Mouse (Mus musculus): Measurements from ENCODE around the gene Nptx1. TPM values are rescaled to one million over a fixed set of nuclear protein-coding genes. Genes with fewer than 3 reads are reported as not detected.

Gene Nptx1
- total RNA-seq, 2 experiments from 2014 or later = 0.05 TPM

DNA sequence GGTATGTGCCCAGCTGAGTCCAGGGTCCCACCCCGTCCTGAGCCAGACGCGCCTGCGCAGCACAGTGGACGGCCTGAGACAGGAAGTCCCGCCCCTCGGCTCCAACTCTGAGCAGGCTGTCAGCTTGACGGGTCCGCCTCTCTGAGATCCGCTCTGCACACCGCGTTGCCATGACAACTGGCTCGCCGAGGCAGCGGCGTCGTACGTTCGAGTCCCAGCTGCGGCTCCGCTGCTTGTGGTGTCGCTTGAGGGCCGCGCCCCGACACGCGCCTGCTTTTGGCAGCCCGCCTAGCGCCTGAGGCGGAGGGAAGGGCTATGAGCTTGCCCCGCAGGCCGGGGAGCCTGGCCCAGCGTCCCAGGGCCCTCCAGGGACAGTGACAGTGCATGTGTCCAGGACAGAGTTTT is 23.0 kb downstream of the Nptx1 start:
- DNase-seq (ENCODE audit: low spot score) = peak; percentile 76

DNA sequence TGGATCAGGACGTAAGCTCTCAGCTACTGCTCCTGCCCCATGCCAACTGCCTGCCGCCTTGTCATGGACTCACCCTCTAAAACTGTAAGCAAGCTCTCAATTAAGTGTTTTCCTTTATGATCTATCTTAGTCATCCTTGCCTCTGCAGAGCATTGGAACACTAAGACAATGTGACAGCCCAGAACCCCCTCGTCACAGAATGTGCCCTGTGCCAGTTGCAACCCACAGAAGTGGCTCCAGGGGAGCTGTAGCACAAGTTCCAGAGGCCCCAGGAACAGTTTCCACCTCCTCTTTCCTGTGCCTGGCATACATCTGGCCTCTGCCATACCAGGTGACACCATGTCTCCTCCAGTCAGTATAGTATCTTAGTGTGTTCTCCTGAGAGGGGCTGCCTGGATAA is 24.2 kb downstream of the Nptx1 start:
- no peak for DNase-seq (ENCODE audit: low spot score)

- DNase-seq (ENCODE audit: low spot score) = no peak
These were observed 24.8 kb downstream of the Nptx1 start for GRCm38 (mm10) chr11:119522779-119523178.

DNA sequence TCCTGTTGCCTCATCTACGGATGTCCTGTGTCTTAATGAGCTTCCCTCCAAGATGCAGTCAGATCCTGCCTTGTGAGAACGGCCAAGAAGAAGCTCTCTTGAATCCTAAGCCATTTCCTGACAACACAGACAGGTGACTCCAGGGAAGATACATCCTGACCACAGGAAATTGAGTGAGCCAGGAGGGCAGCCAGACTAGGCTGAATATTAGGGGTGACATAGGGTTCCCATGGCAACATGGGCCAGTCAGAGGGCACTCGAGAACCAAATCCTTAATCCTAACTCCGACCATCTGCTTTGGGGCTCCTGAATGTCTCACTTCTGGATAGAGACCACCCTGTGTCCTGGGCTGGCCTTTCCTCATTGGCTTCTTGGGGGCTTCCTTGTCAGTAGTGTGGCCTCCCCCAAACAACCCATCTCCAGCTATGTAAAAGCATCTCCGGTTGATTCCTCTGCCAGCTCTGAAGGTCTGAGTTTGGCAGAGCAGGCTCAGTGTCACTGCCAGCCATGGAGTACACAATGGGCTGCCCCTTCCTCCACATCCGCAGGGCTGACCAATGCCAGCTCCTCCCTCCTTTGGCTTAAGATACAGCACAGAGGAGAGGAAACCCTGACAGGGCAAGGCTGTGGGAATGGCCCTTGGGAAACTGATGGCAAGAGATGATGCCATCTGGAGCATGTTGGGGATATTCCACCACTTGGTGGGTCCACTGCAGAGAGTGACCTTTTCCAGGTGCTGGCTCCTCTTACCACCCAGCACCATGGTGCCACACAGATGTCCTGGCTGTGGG is 25.4 kb downstream of the Nptx1 start:
- no peak for DNase-seq (ENCODE audit: low spot score)

GRCm38 (mm10) chr11:119520713-119521063 is 26.9 kb downstream of the Nptx1 start:
- DNase-seq (ENCODE audit: low spot score) = no peak

DNA sequence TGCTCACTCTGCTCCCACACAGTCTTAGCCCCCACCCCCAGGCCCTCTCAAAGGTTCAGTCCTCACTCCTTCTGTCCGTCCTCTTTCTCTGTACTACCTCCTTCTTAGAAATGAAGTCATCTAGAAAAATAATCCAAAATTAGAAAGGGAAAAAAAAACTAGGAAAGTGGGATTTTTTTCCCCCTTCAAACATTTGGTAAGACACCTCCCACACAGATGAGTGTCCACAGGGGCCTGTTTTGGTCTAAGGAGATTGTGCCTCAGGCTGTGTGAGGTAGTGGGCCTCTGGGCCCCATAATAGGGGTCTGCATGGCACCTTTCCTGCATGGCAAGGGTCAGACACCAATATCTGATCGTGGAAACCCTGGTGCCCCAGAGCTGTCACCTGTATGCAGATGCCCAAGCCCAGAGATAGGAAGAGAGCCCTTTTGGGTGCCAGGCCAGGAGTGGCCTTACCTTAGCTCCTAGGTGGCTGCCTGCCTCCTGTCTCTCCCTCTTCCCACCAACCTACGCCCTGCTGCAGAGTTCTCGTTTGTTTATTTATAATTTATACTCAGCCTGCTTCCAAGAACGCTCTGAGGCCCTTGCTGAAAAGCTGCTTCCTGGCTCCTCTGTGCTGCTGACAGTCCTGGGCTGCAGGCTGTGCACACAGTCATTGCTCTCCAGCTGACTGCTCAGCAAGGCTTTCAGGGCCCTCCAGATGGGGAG is 27.4 kb downstream of the Nptx1 start:
- DNase-seq (ENCODE audit: low spot score) = no peak

GRCm38 (mm10) chr11:119519387-119519786 is 28.2 kb downstream of the Nptx1 start:
- DNase-seq (ENCODE audit: low spot score) = no peak

DNA sequence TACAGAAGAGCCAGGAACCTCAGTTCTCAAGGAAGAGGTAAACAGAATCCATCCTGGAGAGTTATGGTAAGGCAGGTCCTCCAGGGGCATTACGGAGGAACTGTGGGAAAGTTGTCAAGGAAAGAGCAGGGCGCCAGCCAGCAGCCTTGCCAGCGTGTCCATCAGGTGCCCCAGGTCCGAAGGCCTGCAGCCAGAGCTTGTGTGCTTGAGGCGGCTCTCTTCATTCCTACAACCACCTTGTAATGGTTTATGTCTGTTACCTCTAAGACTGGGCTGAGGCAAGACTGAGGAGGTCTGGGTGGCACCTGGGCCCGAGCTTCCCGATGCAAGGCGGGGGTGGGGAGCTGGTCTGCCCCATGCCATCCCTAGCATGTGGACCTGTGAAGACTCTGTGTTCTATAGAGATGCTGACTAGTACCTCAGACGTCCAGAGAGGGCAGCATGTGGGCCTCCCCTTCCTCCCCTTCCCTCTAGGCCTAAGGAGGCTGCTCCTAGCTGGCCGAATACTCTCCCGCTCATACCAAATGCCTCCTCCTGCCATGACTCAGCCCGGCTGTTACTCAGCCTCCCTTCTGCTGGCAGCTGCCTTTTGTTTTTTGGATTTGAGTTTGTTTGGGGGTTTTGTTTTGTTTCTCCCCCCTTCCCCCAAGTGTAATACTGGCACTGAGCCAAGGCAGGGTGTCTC is 30.7 kb downstream of the Nptx1 start:
- no peak for DNase-seq (ENCODE audit: low spot score)

DNA sequence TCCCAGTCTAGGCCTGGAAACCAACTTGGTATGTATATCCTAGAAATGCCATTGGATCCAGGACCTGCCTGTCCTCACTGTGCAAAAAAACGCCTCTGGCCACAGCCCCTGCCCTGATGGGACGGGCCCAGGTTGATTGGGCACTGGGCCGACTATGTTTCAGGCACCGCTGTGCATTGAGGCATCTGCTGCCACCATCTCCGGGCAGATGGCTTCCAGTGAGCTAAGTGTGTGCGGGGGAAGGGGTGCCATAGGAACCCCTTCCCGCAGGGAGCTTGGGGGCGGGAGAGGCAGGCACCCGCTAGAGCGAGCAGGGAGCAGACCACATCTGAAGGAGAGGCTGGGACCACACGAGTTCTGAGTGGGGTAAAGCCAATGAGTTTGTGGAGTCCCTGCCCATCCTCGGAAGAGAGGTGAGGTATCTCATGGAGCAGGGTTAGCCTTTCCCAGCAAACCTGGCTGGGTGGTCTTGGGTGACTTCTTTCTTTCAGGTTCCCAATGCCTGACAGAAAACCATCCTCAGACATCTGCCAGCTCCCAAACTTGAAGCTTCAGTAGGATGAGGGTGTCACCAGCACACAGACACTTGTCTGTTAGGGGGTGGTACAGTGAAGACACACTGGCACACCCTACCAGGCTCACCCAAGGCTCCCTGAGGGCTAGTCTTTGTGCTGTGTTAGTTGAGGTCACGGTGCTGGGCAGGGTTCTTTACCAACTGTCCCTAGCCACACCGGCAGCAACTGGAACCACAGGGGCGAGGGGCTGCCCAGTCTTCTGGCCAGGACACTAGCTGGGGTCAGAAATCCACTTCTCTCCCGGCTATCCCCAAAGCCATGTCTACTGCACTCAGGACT is 31.5 kb downstream of the Nptx1 start:
- DNase-seq (ENCODE audit: low spot score) = no peak

GRCm38 (mm10) chr11:119514967-119515636 is 32.5 kb downstream of the Nptx1 start:
- DNase-seq (ENCODE audit: low spot score) = no peak

DNA sequence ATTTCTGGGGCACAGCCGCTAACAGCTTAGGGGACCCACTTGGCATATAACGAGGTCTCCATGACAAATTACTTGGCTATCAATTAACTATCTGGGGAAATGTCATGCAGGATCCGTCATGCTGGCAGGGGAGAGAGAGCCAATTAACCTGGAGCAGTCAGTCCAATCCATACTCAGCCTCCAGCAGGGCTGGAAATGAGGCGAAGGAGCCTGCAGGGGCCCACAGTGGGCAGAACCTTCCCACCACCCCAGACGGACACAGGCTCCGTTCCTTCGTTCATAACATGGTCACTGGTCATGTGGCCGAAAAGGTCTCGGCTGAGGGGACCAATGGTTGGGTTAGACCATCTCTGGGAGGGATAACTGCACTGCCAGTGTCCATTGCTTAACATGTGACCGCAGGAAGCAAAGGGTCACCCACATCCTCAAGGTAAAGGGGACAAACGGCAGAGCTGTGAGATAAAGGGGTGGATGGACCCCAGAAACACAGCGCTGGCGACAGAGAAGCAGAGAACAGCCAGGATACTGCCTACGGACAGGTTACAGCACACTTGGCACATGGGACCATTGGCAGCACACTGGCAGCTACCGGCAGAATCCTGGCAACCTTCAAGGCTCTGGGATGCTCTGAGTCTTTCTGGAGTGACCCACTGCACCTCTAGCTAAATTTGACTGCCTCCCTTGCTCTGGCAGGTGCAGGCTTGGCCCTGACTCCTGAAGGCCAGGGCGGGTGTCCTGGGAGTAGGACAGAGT is 33.3 kb downstream of the Nptx1 start:
- no peak for DNase-seq (ENCODE audit: low spot score)

DNA sequence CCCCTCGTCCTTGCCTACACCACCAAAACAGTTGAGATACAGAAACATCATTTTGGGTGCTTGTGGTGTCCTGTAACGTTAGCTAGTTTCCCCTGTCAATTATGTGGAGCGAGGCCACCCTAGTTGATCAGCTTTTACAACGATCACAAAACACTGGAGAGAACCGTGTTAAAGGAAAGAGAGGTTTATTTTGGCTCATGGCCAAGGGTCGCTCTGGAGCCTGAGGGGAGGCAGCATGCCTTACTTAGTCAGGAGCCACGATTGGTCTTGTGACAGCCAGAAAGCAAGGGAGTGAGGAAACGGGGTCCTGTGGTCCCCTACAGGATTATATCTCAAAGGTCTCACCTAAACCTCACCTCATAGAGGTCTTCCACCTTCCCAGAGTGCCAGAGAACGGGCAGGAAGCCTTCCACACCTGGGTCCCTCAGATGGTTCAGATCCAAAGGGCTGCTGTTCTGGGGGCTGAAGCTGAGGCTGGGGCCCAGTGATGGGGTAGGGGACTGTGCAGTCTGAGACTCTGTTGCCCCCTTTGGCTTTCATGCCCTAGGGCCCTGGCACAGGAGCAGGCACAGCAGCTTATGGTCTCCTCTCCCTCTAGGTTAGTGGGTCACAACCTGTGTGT is 34.4 kb downstream of the Nptx1 start:
- no peak for DNase-seq (ENCODE audit: low spot score)

GRCm38 (mm10) chr11:119509165-119509776 is 38.3 kb downstream of the Nptx1 start:
- DNase-seq (ENCODE audit: low spot score) = no peak

DNA sequence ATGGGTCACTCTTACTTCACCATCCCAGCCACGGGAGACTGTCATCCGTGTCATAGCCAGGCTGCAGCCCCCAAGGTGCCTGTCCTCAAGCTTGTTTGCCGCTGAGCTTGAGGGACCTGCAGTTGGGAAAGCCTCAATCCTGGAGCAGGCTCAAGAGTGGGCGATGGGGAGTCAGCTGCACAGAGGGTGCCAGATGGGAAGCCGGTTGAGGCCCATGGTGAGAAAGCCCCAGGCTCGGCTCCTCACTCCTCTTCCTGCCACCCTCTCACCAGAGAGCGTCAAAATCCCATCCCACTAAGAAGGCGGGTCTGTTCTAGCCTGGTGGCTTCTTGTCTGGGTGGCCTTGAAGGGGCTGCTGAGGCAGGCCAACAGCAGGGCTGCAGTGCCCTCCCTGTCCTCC is 39.8 kb downstream of the Nptx1 start:
- DNase-seq (ENCODE audit: low spot score) = no peak

DNA sequence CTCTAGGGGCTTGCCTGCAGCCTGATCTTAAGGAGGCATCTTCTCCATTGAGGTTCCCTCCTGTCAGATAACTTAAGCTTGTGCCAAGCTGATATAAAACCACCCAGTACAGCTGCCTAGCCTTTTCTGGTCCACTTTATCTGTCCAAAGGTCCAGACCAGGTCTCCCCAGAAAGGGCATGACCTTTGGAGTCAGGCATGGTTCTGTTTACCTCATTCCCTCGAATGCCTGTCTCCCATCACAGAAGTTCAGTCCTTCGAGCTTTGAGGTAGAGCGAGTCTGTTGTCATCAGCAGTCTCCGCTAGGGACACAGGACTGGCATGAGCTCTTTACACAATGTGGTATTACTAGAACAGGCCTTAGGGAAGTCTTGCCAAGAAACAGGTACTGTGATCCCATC is 41.2 kb downstream of the Nptx1 start:
- DNase-seq (ENCODE audit: low spot score) = no peak

DNA sequence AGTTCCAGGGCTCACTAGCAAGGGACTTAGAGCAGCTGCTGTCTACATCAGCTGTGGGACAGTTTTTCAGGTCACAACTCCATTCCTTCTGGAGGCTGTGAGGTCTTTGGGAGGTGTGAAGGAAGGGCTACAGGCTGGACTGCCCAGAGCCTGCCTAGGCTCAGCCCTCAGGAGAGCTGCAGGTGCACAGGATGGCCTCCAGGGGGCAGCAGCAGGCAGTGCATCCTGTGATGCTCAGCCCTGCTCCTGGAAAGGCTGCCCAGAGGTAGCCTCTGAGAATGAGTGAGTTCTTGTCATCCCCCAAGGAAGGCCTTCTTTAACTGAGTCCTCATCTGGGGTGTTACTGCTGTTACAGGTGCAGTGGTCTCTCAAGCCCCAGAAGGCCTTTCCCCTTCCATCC is 43.9 kb downstream of the Nptx1 start:
- DNase-seq (ENCODE audit: low spot score) = peak; percentile 65

- no peak for DNase-seq (ENCODE audit: low spot score)
These were observed 47.5 kb downstream of the Nptx1 start for GRCm38 (mm10) chr11:119500011-119500410.

DNA sequence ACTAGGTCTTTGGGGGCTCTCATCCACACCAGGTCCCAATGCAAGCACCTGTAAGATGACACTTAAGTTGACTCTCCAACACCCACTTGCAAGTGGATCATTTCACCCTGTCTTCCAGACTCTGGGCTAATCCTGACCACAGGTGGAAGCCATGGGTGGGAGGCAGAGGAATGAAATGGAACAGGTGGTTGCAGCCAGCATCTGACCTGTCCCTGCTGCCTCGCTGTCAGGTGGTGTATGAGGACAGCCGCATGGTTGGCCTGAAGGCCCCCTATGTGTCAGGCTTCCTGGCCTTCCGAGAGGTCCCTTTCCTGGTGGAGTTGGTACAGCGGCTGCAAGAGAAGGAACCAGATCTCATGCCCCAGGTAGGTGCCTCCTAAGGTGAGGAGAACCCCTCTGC is 48.3 kb downstream of the Nptx1 start:
- no peak for DNase-seq (ENCODE audit: low spot score)

- DNase-seq (ENCODE audit: low spot score) = no peak
These were observed 50.1 kb downstream of the Nptx1 start for GRCm38 (mm10) chr11:119497451-119497850.

Data from gastrocnemius, adult 18-20 months (tissue).